Mouse (Mus musculus): ENCODE results near the gene Gfap. TPM values are rescaled to one million over a fixed set of nuclear protein-coding genes. Genes with fewer than 3 reads are reported as not detected.
A peak's percentile ranks its signal among the peaks of the same experiment; 100 is the strongest.

Gfap gene
- polyA plus RNA-seq, 1 experiment from 2014 or later: 0.25 TPM

DNA sequence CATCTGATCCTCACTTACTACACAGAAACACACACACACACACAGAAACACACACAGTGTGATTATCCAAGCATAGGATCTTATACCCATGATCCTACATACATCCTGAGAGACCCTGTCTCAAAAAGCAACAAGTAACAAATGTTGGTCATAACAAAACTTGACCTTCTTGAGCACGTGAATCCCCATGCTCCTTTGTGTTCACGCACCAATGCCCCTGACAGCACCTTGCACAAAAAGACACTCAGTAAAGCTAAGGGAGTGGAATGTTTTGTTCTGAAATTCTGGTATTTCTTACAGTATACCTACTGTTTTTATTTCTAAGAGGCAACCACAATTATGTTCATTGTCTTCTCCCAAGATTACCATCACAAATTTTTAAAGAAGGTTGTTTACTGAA, 21.2 kb downstream of the Gfap start:
- peak overlapping the region; percentile 79 for H3K4me2 ChIP-seq
- H3K9me3 ChIP-seq: no peaks in the 10 kb centered on the region

GRCm38 (mm10) chr11:102874801-102875334, 25.8 kb downstream of the Gfap start:
- H3K4me2 ChIP-seq: no peak overlapping the region
- no peaks in the 10 kb centered on the region for H3K9me3 ChIP-seq
- H3K9ac ChIP-seq (replicated peaks): no peak overlapping the region
- no peak overlapping the region for H3K27ac ChIP-seq
- no peak overlapping the region for H3K4me3 ChIP-seq (replicated peaks)
- H3K36me3 ChIP-seq: peaks cover 71% of the 10 kb centered on the region
- H3K4me1 ChIP-seq (replicated peaks): peaks cover 10% of the 10 kb centered on the region
- H3K27me3 ChIP-seq: no peaks in the 10 kb centered on the region
- WGBS: 89% methylated on average over 7 of the region's 7 CpGs
- no peak for ATAC-seq (ENCODE audit: insufficient number of reproducible peaks, insufficient read depth, low FRiP score, low TSS enrichment, low read depth)

More for the DNA sequence above, 21.2 kb downstream of the Gfap start:
- peaks cover 35% of the 10 kb centered on the region for H3K36me3 ChIP-seq
- 94% methylated on average over 2 of the region's 2 CpGs for WGBS
- H3K4me3 ChIP-seq (replicated peaks): peak overlapping the region; percentile 76; the same call in 1 of the 2 replicates
- peaks cover 18% of the 10 kb centered on the region for H3K27me3 ChIP-seq
- no peak overlapping the region for H3K27ac ChIP-seq
- H3K4me1 ChIP-seq (replicated peaks): peaks cover 16% of the 10 kb centered on the region
- H3K9ac ChIP-seq (replicated peaks): 0 out of 2 replicates have a peak overlapping the region, but pooled peaks have one; percentile 80
- ATAC-seq (ENCODE audit: insufficient number of reproducible peaks, insufficient read depth, low FRiP score, low TSS enrichment, low read depth): no peak

- no peak for ATAC-seq (ENCODE audit: insufficient number of reproducible peaks, insufficient read depth, low FRiP score, low TSS enrichment, low read depth)
- H3K9me3 ChIP-seq: no peaks in the 10 kb centered on the region
- peaks cover 95% of the 10 kb centered on the region for H3K36me3 ChIP-seq
- no peaks in the 10 kb centered on the region for H3K27me3 ChIP-seq
- no peak overlapping the region for H3K9ac ChIP-seq (replicated peaks)
- 53% methylated on average over 4 of the region's 4 CpGs for WGBS
- H3K4me2 ChIP-seq: no peak overlapping the region
- H3K4me3 ChIP-seq (replicated peaks): no peak overlapping the region
- H3K27ac ChIP-seq: no peak overlapping the region
- no peaks in the 10 kb centered on the region for H3K4me1 ChIP-seq (replicated peaks)
Observed at GRCm38 (mm10) chr11:102864272-102864671, 36.4 kb downstream of the Gfap start.

DNA sequence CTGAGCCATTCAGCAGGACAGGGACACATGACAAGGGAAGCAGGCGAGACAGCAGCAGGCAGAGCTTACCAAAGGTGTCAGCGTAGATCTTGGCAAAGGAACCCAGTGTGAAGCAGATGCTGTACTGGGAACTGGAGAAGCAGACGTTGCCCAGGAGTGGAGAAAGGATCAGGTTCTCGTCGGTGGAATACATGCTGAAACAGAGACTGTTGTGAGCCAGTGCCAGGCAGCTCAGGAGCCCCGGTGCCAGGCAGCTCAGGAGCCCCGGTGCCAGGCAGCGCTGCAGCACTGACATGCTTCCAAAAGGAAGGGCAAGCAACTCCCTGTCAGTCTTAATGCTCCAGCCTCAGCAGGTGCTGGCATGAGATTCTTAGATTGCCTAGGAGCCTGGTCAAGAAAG, 40.8 kb downstream of the Gfap start:
- no peak overlapping the region for H3K4me2 ChIP-seq
- no peak overlapping the region for H3K9ac ChIP-seq (replicated peaks)
- no peaks in the 10 kb centered on the region for H3K27me3 ChIP-seq
- WGBS: 92% methylated on average over 8 of the region's 8 CpGs
- H3K9me3 ChIP-seq: no peaks in the 10 kb centered on the region
- H3K4me1 ChIP-seq (replicated peaks): peaks cover 21% of the 10 kb centered on the region
- ATAC-seq (ENCODE audit: insufficient number of reproducible peaks, insufficient read depth, low FRiP score, low TSS enrichment, low read depth): no peak
- peaks cover 85% of the 10 kb centered on the region for H3K36me3 ChIP-seq
- no peak overlapping the region for H3K4me3 ChIP-seq (replicated peaks)
- H3K27ac ChIP-seq: no peak overlapping the region

- Histone ChIP-seq H3K9me3 (no peaks in the 10 kb centered on the region), H3K27me3 (no peaks in the 10 kb centered on the region), H3K4me2 (no peak overlapping the region), H3K4me1 (replicated peaks) (peaks cover 21% of the 10 kb centered on the region), H3K9ac (replicated peaks) (no peak overlapping the region), H3K36me3 (peaks cover 90% of the 10 kb centered on the region), H3K27ac (no peak overlapping the region), H3K4me3 (replicated peaks) (no peak overlapping the region)
- no peak for ATAC-seq (ENCODE audit: insufficient number of reproducible peaks, insufficient read depth, low FRiP score, low TSS enrichment, low read depth)
- WGBS: 89% methylated on average over 11 of the region's 11 CpGs
Observed at GRCm38 (mm10) chr11:102858951-102859350, 41.8 kb downstream of the Gfap start.

DNA sequence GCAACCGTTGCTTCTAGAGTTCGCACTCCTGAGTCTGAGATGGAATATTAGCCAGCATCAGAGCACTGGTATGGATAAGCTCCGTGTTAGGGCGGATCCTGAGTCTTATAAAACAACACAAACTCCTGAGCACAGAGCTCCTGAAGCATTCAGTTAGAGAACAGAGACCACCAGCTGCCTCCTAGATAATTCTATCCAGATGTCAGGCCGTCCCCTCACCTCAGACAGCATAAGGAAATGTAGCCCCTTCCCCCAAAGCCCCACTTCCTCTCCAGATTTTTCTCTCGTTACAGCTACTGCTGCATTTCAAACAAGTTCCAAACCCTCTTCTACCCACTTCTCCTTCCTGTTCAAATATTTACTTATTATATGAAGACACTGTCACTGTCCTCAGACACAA, 44.8 kb downstream of the Gfap start:
- Histone ChIP-seq H3K36me3 (peaks cover 90% of the 10 kb centered on the region), H3K27me3 (no peaks in the 10 kb centered on the region), H3K4me2 (no peak overlapping the region), H3K4me1 (replicated peaks) (peaks cover 21% of the 10 kb centered on the region), H3K9ac (replicated peaks) (no peak overlapping the region), H3K27ac (peak overlapping the region; percentile 66), H3K4me3 (replicated peaks) (no peak overlapping the region), H3K9me3 (no peaks in the 10 kb centered on the region)
- WGBS: 26% methylated on average over 6 of the region's 6 CpGs
- 0 out of 2 replicates have a peak, but pooled peaks have one; percentile 37 for ATAC-seq (ENCODE audit: insufficient number of reproducible peaks, insufficient read depth, low FRiP score, low TSS enrichment, low read depth)

DNA sequence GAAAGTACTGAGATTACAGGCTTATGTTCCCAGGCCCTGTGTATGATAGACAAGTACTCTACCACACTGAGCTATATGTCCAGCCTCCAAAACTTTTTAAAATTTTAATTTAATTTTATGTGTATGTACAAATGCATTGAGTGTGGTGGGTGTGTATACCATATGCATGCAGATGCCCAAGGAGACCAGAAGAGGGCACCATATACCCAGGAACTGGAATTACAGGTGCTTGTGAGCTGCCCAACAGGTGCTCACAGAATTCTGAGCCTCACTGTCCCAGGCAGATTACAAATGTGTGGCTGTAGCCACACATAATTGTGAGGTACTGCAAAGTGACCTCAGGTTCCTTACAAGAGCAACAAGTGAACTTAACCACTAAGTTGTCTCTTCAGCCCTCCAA, 47.0 kb downstream of the Gfap start:
- Histone ChIP-seq H3K36me3 (peaks cover 90% of the 10 kb centered on the region), H3K27ac (no peak overlapping the region), H3K9me3 (no peaks in the 10 kb centered on the region), H3K27me3 (no peaks in the 10 kb centered on the region), H3K9ac (replicated peaks) (no peak overlapping the region), H3K4me3 (replicated peaks) (no peak overlapping the region), H3K4me2 (no peak overlapping the region), H3K4me1 (replicated peaks) (peaks cover 21% of the 10 kb centered on the region)
- no peak for ATAC-seq (ENCODE audit: insufficient number of reproducible peaks, insufficient read depth, low FRiP score, low TSS enrichment, low read depth)

DNA sequence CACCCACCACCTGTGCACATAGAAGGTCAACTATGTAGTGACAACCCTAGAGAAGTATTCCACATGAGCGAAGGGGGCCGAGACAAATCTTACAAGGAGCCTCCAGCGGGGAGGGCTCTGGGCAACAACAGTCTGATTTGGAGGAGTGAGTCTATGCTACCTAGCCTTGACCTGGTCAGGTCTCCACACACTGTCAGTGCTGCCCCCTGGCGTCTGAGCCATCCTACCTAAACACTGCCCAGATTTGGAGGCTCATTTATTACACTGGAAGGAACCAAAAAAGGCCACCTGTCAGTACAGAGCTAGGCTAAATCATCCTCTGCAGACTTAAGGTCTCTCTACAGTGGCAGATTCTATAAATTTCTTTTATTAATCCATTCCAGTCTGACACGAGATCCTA, 48.8 kb downstream of the Gfap start:
- H3K4me3 ChIP-seq (replicated peaks): no peak overlapping the region
- peaks cover 16% of the 10 kb centered on the region for H3K4me1 ChIP-seq (replicated peaks)
- H3K27ac ChIP-seq: no peak overlapping the region
- ATAC-seq (ENCODE audit: insufficient number of reproducible peaks, insufficient read depth, low FRiP score, low TSS enrichment, low read depth): 0 out of 2 replicates have a peak, but pooled peaks have one; percentile 67
- H3K36me3 ChIP-seq: peaks cover 91% of the 10 kb centered on the region
- no peaks in the 10 kb centered on the region for H3K27me3 ChIP-seq
- WGBS: 68% methylated on average over 5 of the region's 5 CpGs
- no peak overlapping the region for H3K4me2 ChIP-seq
- H3K9ac ChIP-seq (replicated peaks): no peak overlapping the region
- no peaks in the 10 kb centered on the region for H3K9me3 ChIP-seq

DNA sequence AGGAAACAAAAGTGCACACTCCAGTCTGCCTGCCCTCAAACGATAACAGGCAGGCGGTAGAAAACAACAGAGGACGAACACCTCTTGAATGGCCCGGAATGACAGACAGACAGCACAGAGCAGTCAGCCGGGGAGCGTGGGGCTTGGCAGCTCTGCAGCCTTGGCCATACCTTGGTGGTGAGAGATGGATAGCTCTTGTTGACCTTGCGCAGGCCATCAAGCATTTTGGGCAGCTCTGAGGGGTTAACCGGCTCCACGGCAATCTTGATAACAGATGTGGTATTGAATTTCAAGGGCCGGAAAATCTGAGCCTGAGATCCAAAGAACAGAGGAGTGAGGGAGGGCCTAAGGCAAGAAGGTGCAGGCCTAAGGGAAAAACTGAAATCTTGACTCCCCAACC, 54.8 kb downstream of the Gfap start:
- ATAC-seq (ENCODE audit: insufficient number of reproducible peaks, insufficient read depth, low FRiP score, low TSS enrichment, low read depth): no peak
- Histone ChIP-seq H3K9me3 (no peaks in the 10 kb centered on the region), H3K27me3 (no peaks in the 10 kb centered on the region), H3K4me1 (replicated peaks) (no peaks in the 10 kb centered on the region), H3K4me3 (replicated peaks) (no peak overlapping the region), H3K4me2 (no peak overlapping the region), H3K9ac (replicated peaks) (no peak overlapping the region), H3K36me3 (peaks cover 100% of the 10 kb centered on the region), H3K27ac (no peak overlapping the region)
- 72% methylated on average over 10 of the region's 10 CpGs for WGBS

DNA sequence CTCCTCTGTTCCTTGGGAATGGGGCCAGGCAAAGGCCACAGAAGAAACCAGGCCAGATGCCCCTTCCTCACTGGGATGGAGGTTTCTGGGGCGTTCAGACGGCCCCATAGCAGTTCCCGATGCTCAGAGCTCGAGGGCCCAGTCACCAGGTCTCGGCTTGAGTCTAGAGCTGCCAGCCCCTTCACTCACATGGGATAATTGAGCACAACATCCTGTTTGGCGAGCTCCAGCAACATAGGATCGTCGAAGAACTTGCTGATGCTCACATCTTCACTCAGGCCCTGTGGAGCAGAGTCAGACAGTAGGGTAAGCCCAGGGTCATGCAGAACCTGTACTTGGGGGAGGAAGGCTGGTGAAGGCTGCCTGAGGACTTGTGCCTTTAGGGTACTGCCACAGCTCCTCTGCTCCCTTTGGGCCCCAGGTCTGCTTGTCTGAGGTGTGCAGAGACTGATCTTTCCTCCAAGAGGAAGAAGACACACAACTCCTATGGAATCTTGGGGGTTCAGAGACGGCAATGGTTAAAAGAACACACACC, 62.0 kb downstream of the Gfap start:
- ATAC-seq (ENCODE audit: insufficient number of reproducible peaks, insufficient read depth, low FRiP score, low TSS enrichment, low read depth): no peak
- H3K4me3 ChIP-seq (replicated peaks): no peak overlapping the region
- H3K9me3 ChIP-seq: no peaks in the 10 kb centered on the region
- no peak overlapping the region for H3K27ac ChIP-seq
- no peak overlapping the region for H3K4me2 ChIP-seq
- H3K9ac ChIP-seq (replicated peaks): no peak overlapping the region
- H3K4me1 ChIP-seq (replicated peaks): no peaks in the 10 kb centered on the region
- 88% methylated on average over 9 of the region's 9 CpGs for WGBS
- peaks cover 75% of the 10 kb centered on the region for H3K36me3 ChIP-seq
- no peaks in the 10 kb centered on the region for H3K27me3 ChIP-seq

- no peaks in the 10 kb centered on the region for H3K27me3 ChIP-seq
- H3K9me3 ChIP-seq: no peaks in the 10 kb centered on the region
- H3K4me1 ChIP-seq (replicated peaks): 0 out of 2 replicates have a peak, but pooled peaks cover under 1% of the 10 kb centered on the region
- no peak overlapping the region for H3K9ac ChIP-seq (replicated peaks)
- no peak overlapping the region for H3K4me2 ChIP-seq
- no peak overlapping the region for H3K27ac ChIP-seq
- 89% methylated on average over 2 of the region's 2 CpGs for WGBS
- H3K36me3 ChIP-seq: peaks cover 70% of the 10 kb centered on the region
- no peak overlapping the region for H3K4me3 ChIP-seq (replicated peaks)
- ATAC-seq (ENCODE audit: insufficient number of reproducible peaks, insufficient read depth, low FRiP score, low TSS enrichment, low read depth): no peak
Observed at GRCm38 (mm10) chr11:102838126-102838525, 62.6 kb downstream of the Gfap start.

- H3K27me3 ChIP-seq: no peaks in the 10 kb centered on the region
- H3K4me1 ChIP-seq (replicated peaks): 0 out of 2 replicates have a peak, but pooled peaks cover 4% of the 10 kb centered on the region
- 86% methylated on average over 1 of the region's 1 CpGs for whole genome bisulfite sequencing
- no peak overlapping the region for H3K27ac ChIP-seq
- H3K36me3 ChIP-seq: peaks cover 62% of the 10 kb centered on the region
- no peak overlapping the region for H3K4me3 ChIP-seq (replicated peaks)
- ATAC-seq (ENCODE audit: insufficient number of reproducible peaks, insufficient read depth, low FRiP score, low TSS enrichment, low read depth): no peak
- H3K9ac ChIP-seq (replicated peaks): no peak overlapping the region
- H3K4me2 ChIP-seq: no peak overlapping the region
- no peaks in the 10 kb centered on the region for H3K9me3 ChIP-seq
Observed at GRCm38 (mm10) chr11:102837385-102837784, 63.3 kb downstream of the Gfap start.
